Mouse (Mus musculus) hindbrain, embryonic 11.5 days (tissue): ENCODE results near the gene Gm11020. TPM values are rescaled to one million over a fixed set of nuclear protein-coding genes. Genes with fewer than 3 reads are reported as not detected.
"Not testable (repeated sequence)": the region's sequence is repeated elsewhere in the genome, so short reads cannot be mapped to it uniquely, and the experiment has no call there.

Source experiments
- ATAC-seq: fragments of 200-750 bp; cut with Nextera tagmentation; 2 replicates; pipeline ENCODE4 v1.8.0; 2017; ENCODE audit warnings: mild to moderate bottlenecking, moderate TSS enrichment, moderate library complexity; ENCODE audit not compliant: low FRiP score
- DNase-seq: peaks from one replicate; pipeline ENCODE4 v3.0.0-alpha.2; 2015; ENCODE audit warnings: low spot score
- H3K27ac ChIP-seq: fragments of 300-500 bp; sonication (generic); 2 replicates; pipeline ENCODE4 v1.5.1; 2014; ENCODE audit warnings: mild to moderate bottlenecking, low read depth, low read length
- H3K27me3 ChIP-seq: fragments of 300-500 bp; sonication (generic); 2 replicates; pipeline ENCODE4 v1.6.1; 2014; ENCODE audit warnings: mild to moderate bottlenecking, low read length, moderate library complexity, mixed read lengths; ENCODE audit not compliant: control insufficient read depth, insufficient read depth
- H3K36me3 ChIP-seq: fragments of 300-500 bp; sonication (generic); 2 replicates; pipeline ENCODE4 v1.6.1; 2014; ENCODE audit warnings: mild to moderate bottlenecking, low read length, moderate library complexity, mixed read lengths; ENCODE audit not compliant: control insufficient read depth, insufficient read depth
- H3K4me1 ChIP-seq: fragments of 300-500 bp; sonication (generic); replicated peaks from 2 replicates; pipeline ENCODE4 v1.6.1; 2014; ENCODE audit warnings: low read length, mixed read lengths; ENCODE audit not compliant: control insufficient read depth, insufficient read depth
- H3K4me2 ChIP-seq: fragments of 300-500 bp; sonication (generic); replicated peaks from 2 replicates; pipeline ENCODE4 v1.6.1; 2014; ENCODE audit warnings: mild to moderate bottlenecking, low read depth, low read length
- H3K4me3 ChIP-seq: fragments of 300-500 bp; sonication (generic); 2 replicates; pipeline ENCODE4 v1.5.1; 2014; ENCODE audit warnings: low read depth, low read length
- H3K9ac ChIP-seq: fragments of 300-500 bp; sonication (generic); 2 replicates; pipeline ENCODE4 v1.6.1; 2014; ENCODE audit warnings: low read depth, low read length
- H3K9me3 ChIP-seq: fragments of 300-500 bp; sonication (generic); 2 replicates; pipeline ENCODE4 v1.6.1; 2016; ENCODE audit warnings: low read length; ENCODE audit not compliant: control insufficient read depth
- WGBS: fragments of 180-500 bp; shearing (Covaris S2); extraction: QIAGEN DNeasy Blood & Tissue Kit; methylation state at CpG from one replicate; pipeline ENCODE4 v1.1.7; 2014; 5-methylcytosine and 5-hydroxymethylcytosine counted together
- polyA plus RNA-seq: library from polyadenylated mRNA; unstranded; fragments of >200 nt; fragmentation: Nextera tagmentation; extraction: Ambion mirVana; gene quantifications from 2 replicates; pipeline ENCODE4 v1.2.1, GENCODE M21; 2014

Gm11020 gene
- not detected in 2 replicates for polyA plus RNA-seq

GRCm38 (mm10) chr8:104321267-104321666, at the start of gene Gm11020:
Gene Gm11020, plus strand, starts transcription at chr8:104321567.
- not testable (repeated sequence) for H3K9ac ChIP-seq, DNase-seq, H3K4me2 ChIP-seq, H3K27ac ChIP-seq, H3K27me3 ChIP-seq, H3K9me3 ChIP-seq, H3K4me3 ChIP-seq, H3K36me3 ChIP-seq, ATAC-seq, H3K4me1 ChIP-seq
- WGBS: 84% methylated on average over 8 of the region's 11 CpGs

DNA sequence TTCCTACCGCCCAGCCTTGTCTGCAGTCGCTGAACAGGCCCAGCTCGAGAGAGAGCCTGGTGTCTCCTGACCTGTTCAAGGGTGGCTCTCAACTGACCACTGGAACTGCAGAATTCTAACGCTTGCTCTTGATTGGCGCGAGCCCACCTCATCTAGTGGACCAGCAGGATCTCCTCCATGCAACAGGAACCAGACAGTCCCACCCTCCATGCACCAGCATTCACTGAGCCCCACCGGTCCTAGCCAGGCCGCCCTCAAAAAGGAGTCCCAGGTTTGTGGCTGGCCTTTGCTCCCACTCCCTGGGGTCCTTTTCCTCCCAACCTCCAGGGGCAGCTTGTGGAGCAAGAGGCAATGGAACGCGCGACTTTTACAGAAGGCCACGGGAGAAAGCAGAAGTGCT, 28.3 kb upstream of the Gm11020 start, which contains the start of gene Cmtm2a:
Gene Cmtm2a (minus strand): TSS at position 101 of the 400 bp plus-strand sequence.
- not testable (repeated sequence) for H3K9ac ChIP-seq, H3K36me3 ChIP-seq, H3K27ac ChIP-seq, H3K4me2 ChIP-seq, H3K27me3 ChIP-seq, DNase-seq, H3K4me1 ChIP-seq, ATAC-seq, H3K4me3 ChIP-seq, H3K9me3 ChIP-seq
- 84% methylated on average over 11 of the region's 12 CpGs for WGBS

DNA sequence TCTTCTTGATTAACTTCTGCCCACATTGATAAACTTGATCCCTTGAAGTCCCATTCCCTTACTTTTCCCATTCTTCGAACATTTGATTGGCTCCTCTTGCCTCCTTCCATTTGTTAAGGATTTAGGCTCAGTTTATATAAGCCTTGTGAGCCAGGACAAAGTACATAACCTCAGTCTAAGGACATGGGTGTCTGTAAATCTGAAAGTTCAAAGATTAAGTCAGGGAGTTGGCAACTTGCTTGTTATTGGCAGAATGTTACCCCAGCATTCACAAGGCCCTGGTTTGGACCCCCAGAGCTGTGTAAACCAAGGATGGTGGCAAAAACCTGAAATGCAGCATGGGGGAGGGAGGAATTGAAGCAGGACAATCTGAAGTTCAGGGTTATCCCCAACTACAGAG, 27.0 kb upstream of the Gm11020 start:
- Histone ChIP-seq H3K4me3 (no peak overlapping the region), H3K27ac (no peak overlapping the region), H3K27me3 (no peaks in the 10 kb centered on the region), H3K9me3 (no peaks in the 10 kb centered on the region), H3K4me2 (no peak overlapping the region), H3K4me1 (no peaks in the 10 kb centered on the region), H3K9ac (no peak overlapping the region), H3K36me3 (no peaks in the 10 kb centered on the region)
- DNase-seq: no peak
- 92% methylated on average over 1 of the region's 1 CpGs for WGBS
- ATAC-seq: no peak

- not testable (repeated sequence) for H3K4me3 ChIP-seq, H3K4me1 ChIP-seq, H3K4me2 ChIP-seq, H3K9ac ChIP-seq, H3K27ac ChIP-seq, H3K27me3 ChIP-seq, H3K36me3 ChIP-seq, H3K9me3 ChIP-seq
- peak; percentile 90 for ATAC-seq
- WGBS: 8% methylated on average over 3 of the region's 3 CpGs
- peak; percentile 48 for DNase-seq
These were observed 19.8 kb upstream of the Gm11020 start for GRCm38 (mm10) chr8:104301577-104301976.

DNA sequence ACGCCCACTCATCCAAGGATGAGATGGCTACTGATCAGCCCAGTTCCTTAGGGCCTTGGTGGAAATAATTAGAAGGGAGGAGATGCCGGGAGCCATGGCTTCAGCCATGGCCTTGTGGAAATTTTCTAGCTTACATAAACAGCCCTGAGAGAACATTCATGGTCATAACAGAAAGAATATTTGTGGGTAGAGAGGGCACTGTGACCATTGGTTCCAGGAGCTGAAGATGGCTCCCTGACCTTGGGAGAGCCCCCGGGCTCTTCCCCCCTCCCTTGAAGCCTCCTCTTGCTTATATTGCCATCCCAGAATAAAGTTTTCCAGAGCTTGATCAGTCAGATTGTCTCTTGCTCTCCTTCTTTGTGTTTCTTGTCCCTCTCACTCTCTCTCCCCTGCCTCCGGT, 18.8 kb upstream of the Gm11020 start:
- not testable (repeated sequence) for ATAC-seq, H3K36me3 ChIP-seq, DNase-seq, H3K27ac ChIP-seq, H3K4me2 ChIP-seq, H3K4me3 ChIP-seq, H3K9ac ChIP-seq, H3K4me1 ChIP-seq, H3K9me3 ChIP-seq, H3K27me3 ChIP-seq
- 90% methylated on average over 4 of the region's 4 CpGs for WGBS

GRCm38 (mm10) chr8:104304962-104305361, 16.4 kb upstream of the Gm11020 start:
- Histone ChIP-seq H3K9ac (no peak overlapping the region), H3K27me3 (no peaks in the 10 kb centered on the region), H3K9me3 (no peaks in the 10 kb centered on the region), H3K4me2 (no peak overlapping the region), H3K36me3 (no peaks in the 10 kb centered on the region), H3K4me1 (no peaks in the 10 kb centered on the region), H3K4me3 (no peak overlapping the region), H3K27ac (no peak overlapping the region)
- 90% methylated on average over 11 of the region's 11 CpGs for WGBS
- no peak for DNase-seq
- ATAC-seq: no peak

DNA sequence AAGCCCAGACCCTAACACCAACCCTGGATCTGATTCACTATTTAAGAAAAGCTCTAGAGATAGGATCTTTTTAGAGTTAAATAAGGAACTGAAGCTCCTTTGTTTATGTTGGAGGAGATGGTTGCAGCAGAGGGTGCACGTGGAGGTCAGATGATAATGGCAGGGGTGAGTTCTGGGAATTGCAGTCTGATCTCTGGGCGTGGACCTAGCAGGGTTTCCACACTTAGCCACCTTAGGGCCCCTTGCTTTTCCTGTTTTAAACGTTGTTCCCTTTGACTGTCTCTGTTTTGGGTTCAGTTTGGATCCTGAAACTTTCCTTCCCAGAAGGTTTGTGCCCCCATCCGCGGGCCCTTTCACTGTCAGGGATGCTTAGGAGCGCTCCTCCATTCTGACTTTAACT, 13.0 kb upstream of the Gm11020 start:
- not testable (repeated sequence) for H3K36me3 ChIP-seq, H3K4me2 ChIP-seq, DNase-seq, H3K27ac ChIP-seq, H3K27me3 ChIP-seq, H3K9ac ChIP-seq, H3K4me3 ChIP-seq, ATAC-seq, H3K9me3 ChIP-seq, H3K4me1 ChIP-seq
- 55% methylated on average over 6 of the region's 6 CpGs for WGBS

DNA sequence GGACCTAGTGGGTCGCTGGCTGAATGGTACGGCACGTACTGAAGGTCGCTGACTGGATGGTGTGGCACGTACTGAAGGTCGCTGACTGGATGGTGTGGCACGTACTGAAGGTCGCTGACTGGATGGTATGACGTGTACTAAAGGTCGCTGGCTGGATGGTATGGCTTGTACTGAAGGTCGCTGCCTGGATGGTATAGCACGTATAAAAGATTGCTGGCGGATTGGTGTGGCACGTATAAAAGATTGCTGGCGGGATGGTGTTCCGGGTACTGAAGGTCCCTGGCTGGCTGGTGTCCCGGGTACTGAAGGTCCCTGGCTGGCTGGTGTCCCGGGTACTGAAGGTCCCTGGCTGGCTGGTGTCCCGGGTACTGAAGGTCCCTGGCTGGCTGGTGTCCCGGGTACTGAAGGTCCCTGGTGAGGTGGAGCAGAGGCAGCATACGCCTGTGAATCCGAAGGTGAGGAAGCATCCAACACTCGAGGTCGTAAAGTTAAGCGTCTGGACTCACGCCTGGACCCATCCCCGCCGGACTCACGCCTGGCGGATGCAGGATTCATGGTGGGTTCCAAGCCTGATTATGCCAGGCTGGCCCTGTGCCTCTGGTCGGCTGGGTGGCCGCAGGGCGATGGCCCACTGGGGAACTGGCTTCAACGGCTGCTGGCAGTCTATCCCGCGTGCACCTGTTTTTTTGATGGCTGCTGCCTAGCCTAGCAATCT, 11.8 kb upstream of the Gm11020 start, which contains the start of the genes Gm45711 and Cmtm1:
Gene Gm45711 (minus strand): TSS at position 641 of the 715 bp plus-strand sequence.
Gene Cmtm1 (minus strand): TSS at position 705 of the 715 bp plus-strand sequence.
- ATAC-seq, H3K27ac ChIP-seq, H3K36me3 ChIP-seq, H3K4me2 ChIP-seq, H3K9ac ChIP-seq, H3K4me3 ChIP-seq, DNase-seq, H3K27me3 ChIP-seq, H3K4me1 ChIP-seq, H3K9me3 ChIP-seq: not testable (repeated sequence)
- WGBS: 86% methylated on average over 35 of the region's 36 CpGs

DNA sequence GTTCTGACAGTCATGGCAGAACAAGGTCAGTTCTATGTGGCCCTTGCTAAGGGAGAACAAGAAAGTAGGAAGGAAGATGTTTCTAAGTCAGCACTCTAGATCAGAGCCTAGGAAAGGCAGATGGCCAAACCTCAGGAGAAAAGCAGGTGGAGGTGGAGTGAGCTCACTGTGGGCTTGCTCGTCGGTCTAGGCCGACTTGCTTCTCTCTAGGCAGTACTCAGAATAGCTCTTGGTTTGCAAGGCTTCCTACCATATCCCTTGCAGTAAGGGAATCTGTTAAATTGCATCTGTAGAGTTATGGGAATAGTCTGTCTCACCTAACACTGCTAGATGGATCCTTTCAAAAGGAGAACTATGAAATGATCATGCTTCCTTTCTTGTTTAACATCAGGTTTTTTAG, 9.3 kb upstream of the Gm11020 start:
- not testable (repeated sequence) for H3K27ac ChIP-seq, H3K9ac ChIP-seq, H3K4me3 ChIP-seq, ATAC-seq, H3K36me3 ChIP-seq, DNase-seq, H3K9me3 ChIP-seq, H3K27me3 ChIP-seq, H3K4me2 ChIP-seq, H3K4me1 ChIP-seq
- 93% methylated on average over 3 of the region's 3 CpGs for WGBS
